Mouse (Mus musculus): Measurements from ENCODE around the gene Nuak2. TPM values are rescaled to one million over a fixed set of nuclear protein-coding genes. Genes with fewer than 3 reads are reported as not detected.

The Nuak2 gene
- polyA plus RNA-seq, 1 experiment: not detected

DNA sequence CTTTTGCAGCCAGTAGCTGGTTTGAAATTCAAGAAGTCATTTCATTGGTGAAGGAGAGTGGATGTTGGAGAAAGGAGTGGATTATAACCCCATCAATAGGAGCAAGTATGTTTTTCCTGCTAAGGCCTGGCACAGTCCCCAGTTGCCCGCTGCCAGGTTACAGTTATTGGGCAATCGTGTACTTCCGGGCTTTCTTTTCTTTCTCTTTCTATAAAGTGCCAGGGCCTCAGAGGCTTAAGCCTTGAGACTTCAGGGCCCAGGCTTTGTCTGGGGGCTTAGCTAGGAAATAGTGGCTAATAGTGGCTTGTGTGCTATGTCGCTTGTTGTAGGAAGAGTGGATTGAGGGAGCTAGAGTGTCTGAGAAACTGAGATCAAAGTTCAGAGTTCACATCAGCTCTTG, 1.5 kb downstream of the Nuak2 start:
- TF ChIP-seq POLR2A (IDR thresholded peaks at IDR 0.05; ENCODE audit: insufficient read depth, low read depth, low read length): no peak
- no peak for TF ChIP-seq CTCF (IDR thresholded peaks at IDR 0.05; ENCODE audit: insufficient read depth, low read depth, low read length)
- no peak overlapping the region for H3K4me3 ChIP-seq (ENCODE audit: insufficient read depth, low read depth, low read length)
- 75% methylated on average over 4 of the region's 4 CpGs for WGBS
- H3K27ac ChIP-seq (ENCODE audit: insufficient read depth, low read depth, low read length): no peak overlapping the region
- H3K4me1 ChIP-seq (ENCODE audit: control insufficient read depth, insufficient read depth, low read length): peaks cover 19% of the 10 kb centered on the region

DNA sequence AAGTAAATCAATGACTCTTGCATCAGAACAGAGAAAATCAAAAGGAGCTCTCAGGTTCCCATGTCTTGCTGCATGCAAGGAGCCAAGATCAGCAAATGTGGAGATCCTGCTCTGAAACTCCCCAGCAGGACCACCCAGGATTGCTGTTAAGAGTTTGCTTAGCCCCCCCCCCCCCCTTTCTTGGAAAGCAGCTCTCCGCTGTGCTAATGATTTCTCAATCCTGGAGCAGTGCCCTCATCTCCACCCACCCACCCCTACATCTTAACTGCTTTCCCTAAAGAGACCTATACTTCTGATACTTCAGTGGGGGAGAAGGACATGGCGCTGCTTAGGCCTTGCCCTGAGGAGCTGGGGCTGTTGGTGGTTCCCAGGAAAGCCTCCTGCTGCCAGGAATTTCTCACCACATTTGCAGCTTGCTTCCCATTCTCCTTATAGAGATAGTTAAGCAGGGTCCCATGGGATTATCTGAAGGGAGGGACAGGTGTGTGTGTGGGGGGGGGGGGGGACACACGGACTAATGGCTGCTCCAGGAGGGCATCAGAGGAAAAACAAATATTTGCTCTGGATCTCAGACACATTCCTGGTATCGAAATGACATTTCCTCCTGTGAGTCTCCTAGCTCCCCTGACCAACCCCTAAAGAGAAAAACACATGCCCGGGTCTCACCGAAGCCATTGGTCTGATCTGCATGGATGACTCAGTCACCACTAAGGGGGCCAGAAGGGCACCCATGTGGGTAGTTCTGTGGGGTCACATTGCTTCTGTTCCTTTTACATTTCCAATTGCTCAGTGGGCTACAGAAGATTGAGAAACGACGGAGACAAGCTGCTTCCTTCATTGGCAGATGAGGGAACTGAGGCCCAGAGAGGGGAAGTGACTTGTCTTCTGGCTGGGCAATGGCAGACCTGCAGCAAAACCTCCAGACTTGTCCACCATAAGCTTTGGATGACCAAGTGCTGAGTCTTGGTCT, 2.3 kb downstream of the Nuak2 start:
- H3K4me3 ChIP-seq (ENCODE audit: insufficient read depth, low read depth, low read length): no peak overlapping the region
- TF ChIP-seq POLR2A (IDR thresholded peaks at IDR 0.05; ENCODE audit: insufficient read depth, low read depth, low read length): no peak
- no peak for TF ChIP-seq CTCF (IDR thresholded peaks at IDR 0.05; ENCODE audit: insufficient read depth, low read depth, low read length)
- WGBS: 63% methylated on average over 8 of the region's 8 CpGs
- no peak overlapping the region for H3K27ac ChIP-seq (ENCODE audit: insufficient read depth, low read depth, low read length)
- peaks cover 25% of the 10 kb centered on the region for H3K4me1 ChIP-seq (ENCODE audit: control insufficient read depth, insufficient read depth, low read length)

DNA sequence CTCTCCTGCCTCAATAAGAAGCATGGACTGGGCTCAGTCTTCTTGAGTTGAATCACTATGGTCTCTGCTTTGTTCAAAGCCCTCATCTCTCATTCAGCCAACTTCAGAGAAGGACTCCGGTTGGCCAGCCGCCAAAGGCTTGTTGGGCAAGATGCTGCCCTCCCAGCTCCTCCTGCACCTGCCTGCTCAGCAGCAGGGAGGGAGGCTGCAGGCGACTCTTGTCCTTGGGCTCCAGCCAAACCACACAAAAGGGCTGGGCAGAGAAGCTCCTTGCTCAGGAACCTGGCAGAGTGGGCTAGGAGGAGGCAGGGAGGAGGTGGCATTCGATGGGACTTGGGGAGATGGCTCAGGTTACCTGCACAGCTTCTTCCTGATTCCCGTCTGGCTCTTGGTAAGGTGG, 3.3 kb downstream of the Nuak2 start:
- Histone ChIP-seq H3K27ac (ENCODE audit: insufficient read depth, low read depth, low read length) (no peak overlapping the region), H3K4me3 (ENCODE audit: insufficient read depth, low read depth, low read length) (no peak overlapping the region), H3K4me1 (ENCODE audit: control insufficient read depth, insufficient read depth, low read length) (peaks cover 25% of the 10 kb centered on the region)
- TF ChIP-seq CTCF (IDR thresholded peaks at IDR 0.05; ENCODE audit: insufficient read depth, low read depth, low read length): no peak
- TF ChIP-seq POLR2A (IDR thresholded peaks at IDR 0.05; ENCODE audit: insufficient read depth, low read depth, low read length): no peak
- WGBS: 47% methylated on average over 5 of the region's 5 CpGs

DNA sequence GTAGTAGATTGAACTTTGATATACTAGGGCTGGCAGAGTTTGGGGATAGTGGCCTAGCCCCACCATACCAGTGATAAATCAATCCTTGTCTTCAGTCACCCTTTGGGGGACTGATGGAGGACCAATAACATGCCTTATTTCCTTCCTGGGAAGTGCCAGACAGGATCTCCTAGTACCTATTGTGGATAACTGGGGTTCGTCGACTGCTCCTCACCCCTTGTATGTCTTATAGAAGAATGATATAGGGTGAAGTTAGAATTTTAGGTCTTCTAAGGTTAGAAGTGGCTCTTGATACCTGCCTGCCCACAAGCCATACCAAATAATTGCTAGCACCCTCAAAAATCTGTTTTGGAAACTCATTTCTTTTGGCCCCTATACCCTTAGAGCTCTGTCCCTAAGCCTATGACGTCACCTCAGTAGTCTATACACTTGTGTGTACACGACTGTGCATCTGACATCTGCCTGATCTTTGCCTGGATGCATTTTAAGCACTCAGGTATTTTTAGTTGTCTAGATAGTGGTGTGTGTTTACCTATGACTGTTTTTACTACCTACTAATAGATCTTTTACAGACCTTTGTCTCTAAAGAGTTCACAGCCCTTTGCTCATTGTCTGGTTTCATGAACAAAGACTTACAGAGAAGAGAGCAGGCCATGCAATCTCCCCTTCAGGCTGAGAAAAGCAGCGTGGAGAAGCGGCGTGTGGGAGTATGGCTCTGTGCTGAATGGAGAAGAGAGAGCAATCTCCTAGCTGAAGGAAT, 6.1 kb downstream of the Nuak2 start:
- WGBS: 72% methylated on average over 7 of the region's 7 CpGs
- no peak overlapping the region for H3K4me3 ChIP-seq (ENCODE audit: insufficient read depth, low read depth, low read length)
- no peak overlapping the region for H3K27ac ChIP-seq (ENCODE audit: insufficient read depth, low read depth, low read length)
- TF ChIP-seq CTCF (IDR thresholded peaks at IDR 0.05; ENCODE audit: insufficient read depth, low read depth, low read length) (no peak), POLR2A (IDR thresholded peaks at IDR 0.05; ENCODE audit: insufficient read depth, low read depth, low read length) (no peak)
- peaks cover 20% of the 10 kb centered on the region for H3K4me1 ChIP-seq (ENCODE audit: control insufficient read depth, insufficient read depth, low read length)

DNA sequence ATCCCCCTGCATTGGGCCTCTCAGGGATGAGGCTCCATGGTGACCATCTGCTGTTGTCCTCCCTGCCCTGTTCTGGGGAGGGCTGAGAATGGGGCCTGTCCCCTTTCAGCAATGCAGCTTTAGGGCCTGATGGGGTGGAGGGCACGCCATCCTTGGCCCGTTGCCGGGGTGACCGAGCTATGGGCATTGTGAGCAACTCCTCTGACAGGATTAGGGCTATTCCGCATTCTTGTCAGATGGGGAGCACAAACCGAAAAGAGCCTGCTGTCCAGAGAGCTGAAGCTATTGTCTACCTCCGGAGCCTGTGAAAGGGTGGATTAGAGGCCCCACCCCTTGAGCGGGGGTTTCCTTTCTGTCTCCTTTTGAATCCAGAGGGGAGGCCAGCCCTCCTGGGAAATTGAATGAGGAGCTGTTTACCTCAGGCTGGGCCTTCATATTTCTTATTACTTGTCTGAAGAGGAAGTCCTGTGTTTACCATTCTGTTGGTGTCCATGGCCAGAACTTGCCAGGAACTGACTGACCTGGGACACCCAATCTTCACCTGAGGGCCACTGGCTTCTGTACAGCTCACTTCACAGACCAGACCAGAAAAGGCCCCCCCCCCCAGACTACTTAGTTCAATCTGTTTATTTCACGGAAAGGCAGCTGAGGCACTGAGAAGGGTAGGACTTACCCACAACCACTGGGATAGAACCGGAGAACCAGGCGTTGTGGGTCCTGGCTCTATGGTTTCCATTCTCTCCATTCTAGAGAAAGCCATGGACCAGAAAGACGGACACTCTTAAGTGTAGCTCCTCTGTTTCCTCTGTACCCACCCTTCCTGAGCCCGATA, 7.0 kb downstream of the Nuak2 start:
- no peak overlapping the region for H3K27ac ChIP-seq (ENCODE audit: insufficient read depth, low read depth, low read length)
- H3K4me1 ChIP-seq (ENCODE audit: control insufficient read depth, insufficient read depth, low read length): peaks cover 20% of the 10 kb centered on the region

DNA sequence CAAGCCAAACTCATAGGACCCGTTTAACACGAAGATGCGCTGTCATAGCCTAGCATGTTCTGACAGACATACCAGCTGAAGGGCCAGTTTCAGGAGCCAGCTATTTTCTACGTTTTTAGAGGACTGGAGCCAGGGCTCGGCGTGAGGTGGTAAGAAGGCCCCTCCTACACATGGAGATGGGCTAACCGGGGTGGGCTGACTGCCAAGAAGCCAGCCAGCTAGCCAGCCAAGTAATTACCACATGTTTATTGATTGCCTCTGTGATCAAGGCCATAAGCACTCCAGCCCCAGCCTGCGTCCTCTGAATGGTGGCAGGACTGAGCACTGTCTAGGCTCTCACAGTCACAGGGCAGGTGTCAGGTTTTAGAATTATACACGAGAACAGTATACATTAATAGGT, 10.9 kb downstream of the Nuak2 start:
- TF ChIP-seq CTCF (IDR thresholded peaks at IDR 0.05; ENCODE audit: insufficient read depth, low read depth, low read length) (no peak), POLR2A (IDR thresholded peaks at IDR 0.05; ENCODE audit: insufficient read depth, low read depth, low read length) (no peak)
- H3K4me3 ChIP-seq (ENCODE audit: insufficient read depth, low read depth, low read length): no peak overlapping the region
- 53% methylated on average over 9 of the region's 9 CpGs for WGBS
- peaks cover 11% of the 10 kb centered on the region for H3K4me1 ChIP-seq (ENCODE audit: control insufficient read depth, insufficient read depth, low read length)
- H3K27ac ChIP-seq (ENCODE audit: insufficient read depth, low read depth, low read length): no peak overlapping the region

More for the DNA sequence above, 7.0 kb downstream of the Nuak2 start:
- H3K4me3 ChIP-seq (ENCODE audit: insufficient read depth, low read depth, low read length): no peak overlapping the region
- WGBS: 58% methylated on average over 13 of the region's 13 CpGs
- TF ChIP-seq CTCF (IDR thresholded peaks at IDR 0.05; ENCODE audit: insufficient read depth, low read depth, low read length) (no peak), POLR2A (IDR thresholded peaks at IDR 0.05; ENCODE audit: insufficient read depth, low read depth, low read length) (no peak)

DNA sequence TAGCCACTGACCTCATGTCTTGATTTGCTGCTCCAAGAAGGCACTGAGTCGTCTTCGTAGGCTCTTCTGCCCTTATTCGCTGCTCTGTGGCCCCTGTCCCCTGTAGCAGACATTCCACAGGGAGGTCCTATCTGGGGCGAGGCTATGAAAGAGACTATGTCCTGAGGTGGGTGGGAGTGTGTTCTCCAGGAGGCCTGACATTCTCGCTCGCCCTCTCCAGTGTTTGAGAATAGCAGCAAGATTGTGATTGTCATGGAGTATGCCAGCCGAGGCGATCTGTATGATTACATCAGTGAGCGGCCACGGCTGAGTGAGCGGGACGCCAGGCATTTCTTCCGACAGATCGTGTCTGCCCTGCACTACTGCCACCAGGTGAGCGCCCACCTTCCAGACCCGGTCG, 11.6 kb downstream of the Nuak2 start:
- 89% methylated on average over 17 of the region's 17 CpGs for WGBS
- H3K4me3 ChIP-seq (ENCODE audit: insufficient read depth, low read depth, low read length): no peak overlapping the region
- no peak for TF ChIP-seq POLR2A (IDR thresholded peaks at IDR 0.05; ENCODE audit: insufficient read depth, low read depth, low read length)
- no peak for TF ChIP-seq CTCF (IDR thresholded peaks at IDR 0.05; ENCODE audit: insufficient read depth, low read depth, low read length)
- H3K4me1 ChIP-seq (ENCODE audit: control insufficient read depth, insufficient read depth, low read length): peaks cover 9% of the 10 kb centered on the region
- no peak overlapping the region for H3K27ac ChIP-seq (ENCODE audit: insufficient read depth, low read depth, low read length)

DNA sequence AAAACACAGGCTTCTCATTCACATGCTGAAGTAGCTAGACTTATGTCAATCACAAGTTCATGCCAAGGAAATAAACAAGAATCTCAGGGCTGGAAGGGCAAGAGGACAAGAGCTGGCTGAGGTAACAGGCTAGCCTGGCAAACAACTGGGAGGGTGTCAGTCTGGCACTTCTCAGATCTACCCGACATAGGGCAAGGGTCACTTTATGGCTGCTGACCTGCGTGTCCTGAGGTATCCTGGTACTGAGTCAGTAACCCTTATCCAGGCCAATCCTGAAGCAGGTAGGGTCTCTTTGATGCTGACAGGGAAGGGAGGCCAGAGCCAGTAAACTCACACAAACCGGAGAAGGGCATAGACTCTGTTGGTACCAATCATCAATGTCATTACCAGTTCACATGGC, 12.6 kb downstream of the Nuak2 start:
- Histone ChIP-seq H3K4me1 (ENCODE audit: control insufficient read depth, insufficient read depth, low read length) (peaks cover 4% of the 10 kb centered on the region), H3K4me3 (ENCODE audit: insufficient read depth, low read depth, low read length) (no peak overlapping the region), H3K27ac (ENCODE audit: insufficient read depth, low read depth, low read length) (no peak overlapping the region)
- no peak for TF ChIP-seq CTCF (IDR thresholded peaks at IDR 0.05; ENCODE audit: insufficient read depth, low read depth, low read length)
- TF ChIP-seq POLR2A (IDR thresholded peaks at IDR 0.05; ENCODE audit: insufficient read depth, low read depth, low read length): no peak
- WGBS: 97% methylated on average over 3 of the region's 3 CpGs

Measured in olfactory bulb, adult 2 months (tissue).